Mouse (Mus musculus): ENCODE data around the gene Gm11437. TPM values are rescaled to one million over a fixed set of nuclear protein-coding genes. Genes with fewer than 3 reads are reported as not detected.

Gene Gm11437
- polyA plus RNA-seq, 1 experiment from 2014 or later = not detected

DNA sequence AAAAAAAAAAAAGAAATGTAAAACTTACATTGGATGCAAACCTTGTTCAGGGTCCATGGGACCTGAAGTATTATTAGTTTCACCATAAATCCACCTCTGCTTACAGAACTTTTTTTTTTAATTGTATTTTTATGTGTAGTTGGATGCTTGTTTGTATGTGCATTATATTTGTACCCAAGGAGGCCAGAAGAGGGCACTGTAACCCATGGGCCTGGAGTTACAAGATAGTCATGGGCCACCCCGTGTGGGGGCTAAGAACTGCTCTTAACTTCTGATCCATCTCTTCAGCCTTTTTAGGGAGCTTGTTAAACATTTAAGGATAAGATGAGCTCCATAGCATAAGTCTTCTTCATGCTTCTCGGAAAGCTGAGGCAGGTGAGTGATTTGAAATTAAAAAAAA lies 16.4 kb downstream of the Gm11437 start:
- Histone ChIP-seq H3K4me3 (replicated peaks; ENCODE audit: low read length) (no peak overlapping the region), H3K27ac (no peak overlapping the region), H3K4me2 (replicated peaks) (no peak overlapping the region), H3K27me3 (ENCODE audit: control insufficient read depth, insufficient read depth, low read length) (no peaks in the 10 kb centered on the region), H3K9ac (no peak overlapping the region), H3K4me1 (replicated peaks; ENCODE audit: control insufficient read depth, insufficient read depth, low read length) (no peaks in the 10 kb centered on the region), H3K36me3 (replicated peaks; ENCODE audit: control insufficient read depth, insufficient read depth) (no peaks in the 10 kb centered on the region; the same call in 1 of the 2 replicates), H3K9me3 (ENCODE audit: control insufficient read depth, low read length) (no peaks in the 10 kb centered on the region)
- DNase-seq (ENCODE audit: low spot score) (no peak), ATAC-seq (ENCODE audit: low FRiP score) (no peak)
- WGBS = 69% methylated on average over 2 of the region's 2 CpGs

GRCm38 (mm10) chr11:84146081-84146480 lies 21.2 kb downstream of the Gm11437 start:
- 42% methylated on average over 3 of the region's 3 CpGs for WGBS
- no peaks in the 10 kb centered on the region for H3K9me3 ChIP-seq (ENCODE audit: control insufficient read depth, low read length)
- DNase-seq (ENCODE audit: low spot score) (no peak), ATAC-seq (ENCODE audit: low FRiP score) (no peak)
- no peak overlapping the region for H3K4me3 ChIP-seq (replicated peaks; ENCODE audit: low read length)
- no peak overlapping the region for H3K4me2 ChIP-seq (replicated peaks)
- H3K4me1 ChIP-seq (replicated peaks; ENCODE audit: control insufficient read depth, insufficient read depth, low read length) = no peaks in the 10 kb centered on the region
- no peak overlapping the region for H3K9ac ChIP-seq
- no peak overlapping the region for H3K27ac ChIP-seq
- H3K27me3 ChIP-seq (ENCODE audit: control insufficient read depth, insufficient read depth, low read length) = no peaks in the 10 kb centered on the region
- H3K36me3 ChIP-seq (replicated peaks; ENCODE audit: control insufficient read depth, insufficient read depth) = no peaks in the 10 kb centered on the region; the same call in 1 of the 2 replicates

GRCm38 (mm10) chr11:84145201-84145798 lies 22.0 kb downstream of the Gm11437 start:
- H3K4me1 ChIP-seq (replicated peaks; ENCODE audit: control insufficient read depth, insufficient read depth, low read length) = no peaks in the 10 kb centered on the region
- no peak overlapping the region for H3K4me3 ChIP-seq (replicated peaks; ENCODE audit: low read length)
- no peaks in the 10 kb centered on the region for H3K9me3 ChIP-seq (ENCODE audit: control insufficient read depth, low read length)
- H3K36me3 ChIP-seq (replicated peaks; ENCODE audit: control insufficient read depth, insufficient read depth) = no peaks in the 10 kb centered on the region; the same call in 1 of the 2 replicates
- H3K4me2 ChIP-seq (replicated peaks) = no peak overlapping the region
- no peak overlapping the region for H3K27ac ChIP-seq
- no peak for ATAC-seq (ENCODE audit: low FRiP score)
- 74% methylated on average over 10 of the region's 10 CpGs for WGBS
- DNase-seq (ENCODE audit: low spot score) = no peak
- H3K9ac ChIP-seq = no peak overlapping the region
- H3K27me3 ChIP-seq (ENCODE audit: control insufficient read depth, insufficient read depth, low read length) = no peaks in the 10 kb centered on the region

- ATAC-seq (ENCODE audit: low FRiP score) (no peak), DNase-seq (ENCODE audit: low spot score) (peak; percentile 74)
- H3K4me1 ChIP-seq (replicated peaks; ENCODE audit: control insufficient read depth, insufficient read depth, low read length) = no peaks in the 10 kb centered on the region
- H3K27me3 ChIP-seq (ENCODE audit: control insufficient read depth, insufficient read depth, low read length) = no peaks in the 10 kb centered on the region
- H3K27ac ChIP-seq = no peak overlapping the region
- WGBS = 64% methylated on average over 2 of the region's 2 CpGs
- H3K4me3 ChIP-seq (replicated peaks; ENCODE audit: low read length) = no peak overlapping the region
- no peaks in the 10 kb centered on the region for H3K36me3 ChIP-seq (replicated peaks; ENCODE audit: control insufficient read depth, insufficient read depth)
- H3K9ac ChIP-seq = no peak overlapping the region
- no peaks in the 10 kb centered on the region for H3K9me3 ChIP-seq (ENCODE audit: control insufficient read depth, low read length)
- no peak overlapping the region for H3K4me2 ChIP-seq (replicated peaks)
Observed at GRCm38 (mm10) chr11:84141752-84142151, 25.5 kb downstream of the Gm11437 start.

DNA sequence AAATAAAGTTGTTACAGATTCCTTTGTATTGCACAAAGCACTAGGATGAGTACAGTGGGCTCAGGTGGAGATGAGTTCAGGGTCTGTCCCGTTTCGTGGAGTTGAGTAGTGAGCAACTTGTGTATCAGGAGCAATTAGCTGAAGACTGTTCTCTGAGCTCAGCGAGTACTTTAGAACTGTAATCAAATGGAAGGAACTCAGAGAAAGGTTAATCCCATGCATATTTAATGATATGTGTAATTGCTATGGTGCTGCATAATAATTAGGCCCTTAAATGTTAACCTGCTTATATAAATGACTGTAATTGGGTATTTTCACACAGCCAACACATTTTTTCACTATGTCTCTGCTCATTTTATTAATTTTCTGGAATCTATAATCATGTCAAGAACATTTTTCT lies 30.8 kb downstream of the Gm11437 start:
- DNase-seq (ENCODE audit: low spot score) (no peak), ATAC-seq (ENCODE audit: low FRiP score) (no peak)
- no peaks in the 10 kb centered on the region for H3K4me1 ChIP-seq (replicated peaks; ENCODE audit: control insufficient read depth, insufficient read depth, low read length)
- peaks cover 4% of the 10 kb centered on the region; the same call in 1 of the 2 replicates for H3K36me3 ChIP-seq (replicated peaks; ENCODE audit: control insufficient read depth, insufficient read depth)
- no peak overlapping the region for H3K4me3 ChIP-seq (replicated peaks; ENCODE audit: low read length)
- no peaks in the 10 kb centered on the region for H3K27me3 ChIP-seq (ENCODE audit: control insufficient read depth, insufficient read depth, low read length)
- 80% methylated on average over 3 of the region's 3 CpGs for WGBS
- no peak overlapping the region for H3K9ac ChIP-seq
- H3K4me2 ChIP-seq (replicated peaks) = no peak overlapping the region
- no peaks in the 10 kb centered on the region for H3K9me3 ChIP-seq (ENCODE audit: control insufficient read depth, low read length)
- no peak overlapping the region for H3K27ac ChIP-seq

DNA sequence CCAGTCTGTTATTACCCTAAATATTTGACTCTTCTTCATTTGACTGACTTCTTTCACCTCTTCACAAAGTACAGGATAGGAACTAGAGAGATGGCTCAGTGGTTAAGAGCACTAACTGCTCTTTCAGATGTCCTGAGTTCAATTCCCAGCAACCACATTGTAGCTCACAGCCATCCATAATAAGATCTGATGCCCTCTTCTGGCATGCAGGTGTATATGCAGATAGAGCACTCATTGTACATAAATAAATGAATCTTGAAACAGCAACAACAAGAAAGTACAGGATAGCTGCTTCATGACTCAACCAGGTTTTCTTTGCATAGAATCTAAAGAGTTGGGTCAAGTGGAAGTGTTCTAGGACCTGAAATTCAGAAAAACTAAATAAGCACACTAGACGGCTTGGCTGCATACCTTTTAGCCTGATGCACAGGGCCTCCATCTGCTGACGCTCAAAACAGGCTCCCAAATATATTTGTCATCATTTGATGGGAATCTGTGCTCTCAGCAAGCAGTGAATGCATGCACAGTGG lies 32.9 kb downstream of the Gm11437 start:
- H3K9ac ChIP-seq = no peak overlapping the region
- H3K4me2 ChIP-seq (replicated peaks) = no peak overlapping the region
- H3K36me3 ChIP-seq (replicated peaks; ENCODE audit: control insufficient read depth, insufficient read depth) = peaks cover 4% of the 10 kb centered on the region; the same call in 1 of the 2 replicates
- no peak for ATAC-seq (ENCODE audit: low FRiP score)
- no peak for DNase-seq (ENCODE audit: low spot score)
- H3K27ac ChIP-seq = no peak overlapping the region
- H3K27me3 ChIP-seq (ENCODE audit: control insufficient read depth, insufficient read depth, low read length) = no peaks in the 10 kb centered on the region
- no peaks in the 10 kb centered on the region for H3K9me3 ChIP-seq (ENCODE audit: control insufficient read depth, low read length)
- 92% methylated on average over 2 of the region's 2 CpGs for WGBS
- peaks cover 10% of the 10 kb centered on the region for H3K4me1 ChIP-seq (replicated peaks; ENCODE audit: control insufficient read depth, insufficient read depth, low read length)
- no peak overlapping the region for H3K4me3 ChIP-seq (replicated peaks; ENCODE audit: low read length)

DNA sequence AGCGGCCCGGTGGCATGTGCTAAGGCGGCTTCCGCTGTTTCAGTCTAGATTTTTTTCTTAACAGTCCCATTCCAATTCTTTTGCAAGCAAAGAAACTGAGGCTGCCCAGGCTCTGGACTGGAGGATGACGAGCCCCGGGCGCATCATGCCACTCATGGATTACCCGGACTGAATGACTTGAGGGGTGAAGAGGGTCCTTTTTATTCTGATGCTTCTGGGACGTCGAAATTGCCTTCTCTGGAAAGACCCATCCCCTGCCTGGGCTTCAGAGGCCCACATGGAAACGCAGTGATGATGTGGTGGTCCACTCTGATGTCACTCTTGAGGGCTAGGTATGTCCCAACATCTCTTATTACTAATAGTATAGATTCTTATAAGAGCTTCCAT lies 37.5 kb downstream of the Gm11437 start:
- Histone ChIP-seq H3K9ac (peak overlapping the region; percentile 86), H3K27me3 (ENCODE audit: control insufficient read depth, insufficient read depth, low read length) (no peaks in the 10 kb centered on the region), H3K27ac (peak overlapping the region; percentile 61; the same call in 1 of the 2 replicates), H3K4me3 (replicated peaks; ENCODE audit: low read length) (peak overlapping the region; percentile 83), H3K9me3 (ENCODE audit: control insufficient read depth, low read length) (no peaks in the 10 kb centered on the region), H3K36me3 (replicated peaks; ENCODE audit: control insufficient read depth, insufficient read depth) (peaks cover 25% of the 10 kb centered on the region), H3K4me2 (replicated peaks) (peak overlapping the region; percentile 80), H3K4me1 (replicated peaks; ENCODE audit: control insufficient read depth, insufficient read depth, low read length) (peaks cover 14% of the 10 kb centered on the region)
- DNase-seq (ENCODE audit: low spot score) = peak; percentile 28
- ATAC-seq (ENCODE audit: low FRiP score) = peak; percentile 40; the same call in 1 of the 2 replicates
- 6% methylated on average over 11 of the region's 11 CpGs for whole genome bisulfite sequencing

GRCm38 (mm10) chr11:84128943-84129798 lies 38.1 kb downstream of the Gm11437 start, which contains the start of the genes Tada2a and Acaca:
Tada2a (minus strand) TSS chr11:84129600.
Acaca (plus strand) TSS chr11:84129672.
- Histone ChIP-seq H3K9ac (peak within 1 kb of the TSS; percentile 86), H3K4me2 (replicated peaks) (peak within 1 kb of the TSS; percentile 80), H3K27me3 (ENCODE audit: control insufficient read depth, insufficient read depth, low read length) (no peaks in the 10 kb centered on the region), H3K27ac (peak within 1 kb of the TSS; percentile 74), H3K9me3 (ENCODE audit: control insufficient read depth, low read length) (no peaks in the 10 kb centered on the region), H3K36me3 (replicated peaks; ENCODE audit: control insufficient read depth, insufficient read depth) (peaks cover 31% of the 10 kb centered on the region), H3K4me1 (replicated peaks; ENCODE audit: control insufficient read depth, insufficient read depth, low read length) (peaks cover 14% of the 10 kb centered on the region), H3K4me3 (replicated peaks; ENCODE audit: low read length) (peak within 1 kb of the TSS; percentile 83)
- peak; percentile 93 for ATAC-seq (ENCODE audit: low FRiP score)
- WGBS = under 1% methylated on average over 56 of the region's 83 CpGs
- peak; percentile 93 for DNase-seq (ENCODE audit: low spot score)

- Histone ChIP-seq H3K36me3 (replicated peaks; ENCODE audit: control insufficient read depth, insufficient read depth) (peaks cover 35% of the 10 kb centered on the region), H3K4me2 (replicated peaks) (no peak overlapping the region), H3K27me3 (ENCODE audit: control insufficient read depth, insufficient read depth, low read length) (no peaks in the 10 kb centered on the region), H3K9me3 (ENCODE audit: control insufficient read depth, low read length) (no peaks in the 10 kb centered on the region), H3K4me3 (replicated peaks; ENCODE audit: low read length) (no peak overlapping the region), H3K4me1 (replicated peaks; ENCODE audit: control insufficient read depth, insufficient read depth, low read length) (peaks cover 14% of the 10 kb centered on the region), H3K27ac (no peak overlapping the region), H3K9ac (no peak overlapping the region)
- DNase-seq (ENCODE audit: low spot score) (no peak), ATAC-seq (ENCODE audit: low FRiP score) (no peak)
- WGBS = 87% methylated on average over 4 of the region's 4 CpGs
Observed at GRCm38 (mm10) chr11:84127977-84128376, 39.3 kb downstream of the Gm11437 start.

Measured in hindbrain, embryonic 14.5 days (tissue).